In genomic region chr2:139284315-139284714, GRCm38 (mm10) we compare ENCODE assay signal across 11 mouse cellular contexts.
"Had no signal": no experiment of that assay in that cellular context is flagged by ENCODE, and none has a peak within 500 bp of the region (broad histone marks: within the 10 kb centered on the region; RNA-seq: fewer than 3 reads in every experiment).

No protein-coding gene starts in this region.

- H3K9ac ChIP-seq: limb, embryonic 13.5 days; liver, embryonic 14.5 days; midbrain, embryonic 12.5 days; neural tube, embryonic 15.5 days had no signal

- H3K27me3 ChIP-seq: limb, embryonic 13.5 days; midbrain, embryonic 12.5 days; neural tube, embryonic 15.5 days had no signal

- H3K4me3 ChIP-seq: limb, embryonic 13.5 days; midbrain, embryonic 12.5 days; myocyte; neural tube, embryonic 15.5 days had no signal

- H3K27ac ChIP-seq: limb, embryonic 13.5 days; liver, embryonic 14.5 days; midbrain, embryonic 12.5 days; neural tube, embryonic 15.5 days; stomach, postnatal 0 days had no signal

- DNase-seq: kidney, postnatal 25 days; left cerebral cortex, postnatal 4 days; lung, adult 18-20 months; thymus, adult 18-20 months; thymus, postnatal 14 days had no signal

- H3K4me2 ChIP-seq: limb, embryonic 13.5 days; midbrain, embryonic 12.5 days; neural tube, embryonic 15.5 days had no signal

- H3K9me3 ChIP-seq: limb, embryonic 13.5 days; midbrain, embryonic 12.5 days; neural tube, embryonic 15.5 days had no signal

- H3K4me1 ChIP-seq: limb, embryonic 13.5 days; midbrain, embryonic 12.5 days; neural tube, embryonic 15.5 days had no signal

- H3K36me3 ChIP-seq: limb, embryonic 13.5 days; midbrain, embryonic 12.5 days; neural tube, embryonic 15.5 days had no signal
